Mouse (Mus musculus): ENCODE measurements at regions not wholly inside any gene's neighbourhood (a gene's known extent, or its start where the extent isn't known, plus 50 kb on each side); places are given as distances from the start of the nearest gene placed in this dataset.

DNA sequence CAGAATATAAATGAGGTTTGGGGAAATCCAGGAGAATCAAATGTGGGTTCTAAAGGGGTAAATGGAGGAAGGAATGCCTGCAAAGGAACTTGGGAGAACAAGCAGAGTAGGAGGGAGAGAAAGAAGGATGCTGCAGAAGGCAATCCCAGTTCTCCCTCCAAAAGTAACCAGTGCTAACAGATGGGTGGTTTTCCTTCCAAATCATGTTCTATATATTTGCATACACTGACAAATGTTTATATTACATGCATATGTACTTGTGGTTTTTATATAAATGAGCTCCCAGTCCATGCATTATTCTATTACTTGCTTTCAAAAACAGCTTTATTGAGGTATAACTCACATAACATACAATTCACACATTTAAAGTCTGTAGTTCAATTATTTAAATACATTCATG lies 53.7 kb downstream of the Zcchc12 start:
- no peak for DNase-seq (ENCODE audit: low spot score in 2 of 2)

DNA sequence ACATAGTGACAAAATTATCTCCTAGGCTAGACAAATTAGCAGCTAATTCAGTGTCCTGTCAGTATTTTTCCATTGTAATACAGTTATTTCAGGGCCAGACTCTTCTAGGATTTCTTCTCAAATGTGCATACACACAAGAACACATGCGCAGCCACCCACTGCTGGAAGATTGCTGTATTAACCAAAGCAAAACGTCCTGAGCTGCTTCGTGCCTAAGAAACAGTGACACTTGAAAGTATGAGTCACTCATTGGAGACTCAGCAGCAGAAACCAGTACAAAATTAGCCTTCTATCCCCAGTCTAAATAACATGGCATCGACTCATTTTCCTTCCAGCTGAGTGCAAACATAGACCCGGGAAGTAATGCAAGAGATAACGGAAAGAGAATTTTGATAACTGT lies 59.2 kb downstream of the Zcchc12 start:
- peak; percentile 5 to 35 for DNase-seq (ENCODE audit: low spot score in 2 of 2)

DNA sequence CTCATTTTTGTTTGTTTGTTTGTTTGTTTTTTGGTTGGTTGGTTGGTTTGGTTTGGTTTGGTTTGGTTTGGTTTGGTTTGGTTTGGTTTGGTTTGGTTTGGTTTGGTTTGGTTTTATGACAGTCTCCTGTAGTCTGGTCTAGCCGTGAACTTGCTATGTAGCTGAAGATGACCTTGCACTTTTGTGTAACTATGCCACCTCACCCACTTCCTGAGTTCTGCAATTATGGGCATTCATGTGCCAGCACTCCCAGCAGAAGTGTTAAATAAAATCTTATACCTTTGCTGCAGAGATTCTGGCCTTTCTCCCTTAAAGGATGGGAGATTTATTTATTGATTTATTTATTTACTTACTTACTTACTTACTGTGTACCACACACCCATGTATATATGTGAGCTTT lies 51.5 kb upstream of the Lonrf3 start:
- no peak for DNase-seq (ENCODE audit: low spot score in 2 of 2)
